Mouse (Mus musculus) mesoderm, embryonic 11.5 days (tissue): ENCODE measurements around the gene Arpc3.

Source experiments
- DNase-seq: peaks from one replicate; pipeline ENCODE4 v3.0.0-alpha.2; 2012; ENCODE audit warnings: low read depth, low spot score

Gene Arpc3

GRCm38 (mm10) chr5:122391786-122392180 is at the start of gene Arpc3:
Arpc3 (plus strand) TSS chr5:122391878.
- DNase-seq: peak; percentile 94

DNA sequence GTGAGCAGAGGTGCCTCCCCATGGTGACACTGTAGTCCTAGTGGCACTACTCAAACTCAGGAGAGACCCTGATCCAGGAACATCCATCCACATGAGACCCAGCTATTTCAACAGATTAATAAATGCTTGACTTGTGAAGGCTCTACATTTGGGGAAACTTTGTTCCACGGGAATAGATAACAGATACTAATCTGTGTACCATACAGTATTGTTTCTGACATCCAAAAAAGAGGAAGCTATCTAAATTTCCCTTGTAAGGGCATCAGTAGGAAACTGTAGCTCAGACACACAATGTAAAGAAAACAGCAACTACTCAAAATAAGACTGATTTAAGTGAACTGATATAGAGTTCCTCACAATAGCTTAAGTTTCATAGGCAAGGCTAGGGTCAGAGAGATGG is 48.8 kb upstream of the Arpc3 start:
- no peak for DNase-seq

- no peak for DNase-seq
These were observed 47.9 kb upstream of the Arpc3 start for GRCm38 (mm10) chr5:122343768-122344167.

GRCm38 (mm10) chr5:122344260-122344659 is 47.4 kb upstream of the Arpc3 start:
- peak; percentile 78 for DNase-seq

DNA sequence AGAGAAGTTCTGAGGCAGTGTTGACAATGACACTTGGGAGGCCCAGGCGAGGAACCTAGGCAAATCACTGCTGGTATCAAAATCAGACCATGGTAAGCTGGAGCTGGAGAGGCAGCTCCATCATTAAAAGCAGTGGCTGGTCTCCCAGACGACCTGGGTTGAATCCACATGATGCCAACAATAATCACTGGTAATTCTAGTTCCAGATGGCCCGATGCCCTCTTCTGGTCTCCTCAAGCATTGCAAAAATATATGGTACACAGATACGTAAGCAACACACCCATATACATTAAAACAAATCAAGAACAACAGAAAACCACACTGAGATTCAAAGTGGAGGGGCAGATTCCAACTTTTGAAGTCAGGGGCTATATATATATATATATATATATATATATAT is 45.9 kb upstream of the Arpc3 start:
- DNase-seq: no peak

- DNase-seq: peak; percentile 100
These were observed 37.7 kb upstream of the Arpc3 start, which contains the start of the genes Rad9b and Vps29 for GRCm38 (mm10) chr5:122353807-122354491. Rad9b (minus strand) TSS chr5:122354233. Vps29 (plus strand) TSS chr5:122354369.

DNA sequence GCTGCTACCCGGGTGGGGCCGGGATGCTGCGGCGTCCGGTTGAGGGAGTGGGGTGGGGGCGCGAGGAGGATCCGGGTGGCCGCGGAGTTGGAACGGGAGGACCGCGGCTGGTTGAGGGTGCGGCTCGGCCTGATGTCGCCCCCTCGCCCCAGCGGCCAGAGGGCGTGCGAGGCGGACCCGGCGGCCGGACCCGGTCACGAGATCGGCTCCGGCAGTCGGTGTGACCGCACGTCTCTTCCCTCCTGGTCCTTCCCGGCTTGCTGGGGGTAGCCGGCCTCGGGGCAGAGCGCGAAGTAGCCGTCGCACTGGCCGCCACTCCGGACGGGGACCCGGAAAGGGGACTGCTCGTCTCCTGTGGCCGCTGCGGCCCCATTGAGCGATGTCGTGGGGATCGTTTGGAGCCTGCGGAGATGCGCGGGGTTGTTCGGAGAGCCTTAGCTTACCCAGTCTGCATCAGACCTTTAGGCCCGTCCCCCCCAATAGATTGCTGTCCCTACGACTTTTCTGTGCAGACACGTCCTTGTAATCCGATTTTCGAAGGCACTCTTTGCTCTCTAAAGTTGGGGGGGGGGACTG is 37.1 kb upstream of the Arpc3 start:
- no peak for DNase-seq

GRCm38 (mm10) chr5:122371591-122372191 is 20.0 kb upstream of the Arpc3 start, which contains the start of gene Gpn3:
Gpn3 (plus strand) TSS chr5:122371876.
- peak; percentile 36 for DNase-seq

DNA sequence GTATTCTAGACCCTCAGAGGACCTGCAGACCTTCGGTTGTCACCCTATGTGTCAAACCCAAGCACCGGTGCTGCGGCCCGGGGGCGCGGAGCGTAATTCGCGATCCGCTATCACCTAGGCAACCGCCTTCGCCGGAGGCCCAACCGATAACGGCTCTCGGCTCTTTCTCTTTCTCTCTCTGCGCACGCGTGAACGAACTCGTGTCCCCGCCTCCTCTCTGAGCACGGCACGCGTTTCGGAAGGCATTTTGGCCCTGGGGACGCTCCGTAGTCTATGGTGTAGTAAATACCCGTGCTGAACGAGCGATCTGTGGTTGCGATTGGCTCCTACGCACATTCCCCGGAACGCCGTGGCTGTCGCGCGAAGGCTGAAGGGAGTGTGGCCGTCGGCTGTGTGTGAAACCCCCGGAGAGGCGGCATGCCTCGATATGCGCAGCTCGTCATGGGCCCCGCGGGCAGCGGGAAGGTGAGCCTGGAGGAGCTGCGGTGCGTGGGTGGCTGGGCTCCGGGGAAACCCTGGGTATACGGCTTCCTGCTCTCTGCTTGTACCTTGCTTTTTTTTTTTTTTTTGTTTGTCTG is 19.4 kb upstream of the Arpc3 start, which contains the start of gene Fam216a:
Gene Fam216a, minus strand, starts transcription at position 173 of the 578 bp plus-strand sequence.
- DNase-seq: peak; percentile 100

DNA sequence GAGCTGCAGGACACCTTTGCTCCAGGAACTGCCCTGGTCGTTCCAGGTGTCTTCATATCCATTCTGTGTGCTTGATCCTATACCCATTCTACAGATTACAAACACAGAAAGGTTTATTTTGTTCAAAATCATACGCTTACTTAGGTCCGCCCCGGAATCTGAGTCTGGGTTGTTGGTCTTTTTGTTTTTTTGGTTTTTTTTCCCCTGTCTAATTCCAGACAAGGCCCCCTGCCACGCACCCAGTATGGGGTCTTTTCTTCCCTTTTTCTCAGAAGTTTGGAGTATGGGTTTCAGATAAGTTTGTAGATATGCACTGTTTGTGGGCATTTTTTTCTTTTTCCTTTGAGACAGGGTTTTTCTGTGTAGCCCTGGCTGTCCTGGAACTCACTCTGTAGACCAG is 18.8 kb upstream of the Arpc3 start:
- DNase-seq: no peak

DNA sequence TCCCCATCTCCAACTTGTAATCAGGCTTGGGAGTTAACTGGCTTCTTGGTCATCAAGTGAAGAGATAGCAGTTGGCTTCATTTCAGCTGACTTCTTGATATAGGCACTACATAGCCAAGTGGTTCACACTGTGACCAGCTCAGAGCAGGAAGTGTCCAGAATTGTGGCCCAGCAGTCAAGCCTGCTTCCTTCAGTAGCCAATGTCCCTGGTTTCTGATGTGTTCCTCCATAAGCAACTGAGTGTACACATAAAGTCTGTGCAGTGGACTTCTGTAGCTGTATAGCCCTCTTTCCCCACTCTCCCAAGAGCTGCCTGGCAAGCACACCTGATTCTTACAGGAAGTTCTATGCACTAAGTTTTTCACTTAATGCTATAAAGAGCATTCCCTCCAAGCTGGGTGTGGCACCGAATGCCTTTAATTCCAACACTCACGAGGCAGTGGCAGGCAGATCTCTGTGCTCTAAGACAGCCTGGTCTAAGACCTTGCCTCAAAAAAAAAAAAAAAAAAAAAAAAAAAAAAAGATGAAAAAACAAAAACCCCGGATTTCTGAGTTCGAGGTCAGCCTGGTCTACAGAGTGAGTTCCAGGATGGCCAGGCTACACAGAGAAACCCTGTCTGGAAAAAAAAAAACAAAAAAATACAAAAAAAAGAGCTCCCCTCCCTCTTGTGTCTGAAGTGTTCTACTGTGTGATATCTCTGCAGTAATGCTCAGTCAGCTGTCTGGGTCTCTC is 14.4 kb upstream of the Arpc3 start:
- no peak for DNase-seq

DNA sequence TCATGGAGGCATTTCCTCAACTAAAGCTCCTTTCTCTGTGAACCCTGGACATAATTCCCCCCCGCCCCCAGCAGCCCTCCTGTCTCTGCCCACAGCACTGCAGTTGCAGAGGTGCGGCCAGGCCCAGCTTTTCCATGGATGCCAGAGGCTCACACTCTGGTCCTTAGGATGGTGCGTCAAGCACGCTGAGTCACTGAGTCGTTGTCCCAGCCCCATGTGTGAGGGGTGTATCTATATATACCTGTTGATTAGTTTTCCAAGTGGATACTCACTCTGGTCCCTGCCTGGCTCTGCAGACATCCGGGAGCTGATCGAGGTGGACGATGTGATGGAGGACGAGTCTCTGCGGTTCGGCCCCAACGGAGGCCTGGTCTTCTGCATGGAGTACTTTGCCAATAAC is 13.5 kb upstream of the Arpc3 start:
- DNase-seq: no peak

DNA sequence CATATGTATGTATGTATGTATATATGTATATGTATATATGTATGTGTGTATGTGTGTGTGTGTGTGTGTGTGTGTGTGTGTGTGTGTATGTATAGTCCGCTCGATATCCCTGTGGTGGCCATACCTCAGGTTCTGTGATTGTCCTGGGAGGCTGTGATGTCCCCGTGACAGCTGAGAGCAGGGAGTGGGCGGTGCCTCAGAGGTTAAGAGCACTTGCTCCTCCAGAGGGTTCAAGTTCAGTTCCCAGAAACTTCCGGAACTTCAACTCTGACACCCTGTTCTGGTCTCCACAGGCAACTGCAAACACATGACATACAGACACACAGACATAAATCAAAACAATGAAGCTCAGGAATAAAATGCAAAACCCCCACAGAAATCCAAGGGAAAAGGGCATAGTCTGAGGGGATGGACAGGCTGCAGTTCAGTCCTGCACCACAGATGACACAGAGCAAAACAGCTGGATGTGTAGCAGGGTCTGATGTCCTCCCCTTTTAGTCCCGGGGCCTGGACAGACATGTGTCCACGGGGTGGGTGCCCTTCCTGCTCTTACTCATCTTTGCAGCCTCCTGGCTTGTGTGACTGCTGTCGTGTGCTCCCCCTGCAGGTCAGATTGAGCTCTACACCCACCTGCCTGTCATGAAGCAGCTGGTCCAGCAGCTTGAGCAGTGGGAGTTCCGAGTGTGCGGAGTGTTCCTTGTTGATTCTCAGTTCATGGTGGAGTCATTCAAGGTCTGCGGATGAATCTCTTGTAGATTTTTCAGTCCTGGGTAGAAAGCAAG is 12.1 kb upstream of the Arpc3 start:
- DNase-seq: peak; percentile 79

DNA sequence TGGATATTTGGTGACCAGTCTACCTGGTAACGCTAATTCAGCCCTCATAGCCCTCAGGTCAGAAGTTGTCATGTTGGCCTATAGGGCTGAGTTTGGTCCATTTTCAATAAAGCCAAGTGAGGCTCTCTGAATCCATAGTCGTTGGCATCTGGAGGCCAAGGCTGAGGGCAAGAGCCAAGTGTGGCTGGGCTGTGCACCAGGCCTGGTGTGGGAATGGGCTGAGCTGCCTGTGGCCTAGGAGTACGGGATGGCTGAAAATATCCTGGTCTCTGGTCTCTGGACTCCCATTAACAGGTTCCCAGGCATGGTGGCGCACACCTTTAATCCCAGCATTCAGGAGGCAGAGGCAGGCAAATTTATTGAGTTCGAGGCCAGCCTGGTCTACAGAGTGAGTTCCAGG is 1.7 kb upstream of the Arpc3 start:
- no peak for DNase-seq

- DNase-seq: no peak
These were observed 1.0 kb upstream of the Arpc3 start for GRCm38 (mm10) chr5:122390671-122391070.

DNA sequence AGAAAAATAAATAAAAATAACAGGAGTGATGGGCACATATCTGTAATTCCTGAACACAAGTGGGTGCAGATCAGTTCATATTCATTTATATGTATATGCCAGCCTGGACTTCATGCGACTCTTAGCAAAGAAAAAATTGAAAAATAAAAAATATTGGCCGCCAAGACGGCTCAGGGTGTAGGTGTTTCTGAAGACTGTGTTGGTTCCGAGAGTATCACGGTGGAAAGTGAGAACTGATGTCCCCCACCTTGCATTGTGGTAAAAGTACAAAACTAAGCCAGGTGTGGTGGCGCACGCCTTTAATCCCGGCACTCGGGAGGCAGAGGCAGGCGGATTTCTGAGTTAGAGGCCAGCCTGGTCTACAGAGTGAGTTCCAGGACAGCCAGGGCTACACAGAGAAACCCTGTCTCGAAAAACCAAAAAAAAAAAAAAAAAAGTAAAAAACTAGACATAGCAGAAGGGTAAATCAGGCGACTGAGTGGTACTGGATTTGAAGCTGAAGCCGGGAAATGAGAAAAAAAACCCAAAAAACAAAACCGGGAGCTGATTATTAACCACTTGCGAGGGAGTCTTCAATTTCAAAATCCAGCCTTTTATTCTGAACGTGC is 396 bp upstream of the Arpc3 start:
- DNase-seq: no peak

GRCm38 (mm10) chr5:122392227-122393004 is 738 bp downstream of the Arpc3 start:
- DNase-seq: no peak

- DNase-seq: peak; percentile 83
These were observed 2.2 kb downstream of the Arpc3 start for GRCm38 (mm10) chr5:122393887-122394286.

- no peak for DNase-seq
These were observed 5.1 kb downstream of the Arpc3 start for GRCm38 (mm10) chr5:122396791-122397190.

- DNase-seq: no peak
These were observed 5.8 kb downstream of the Arpc3 start for GRCm38 (mm10) chr5:122397495-122397894.
